Mouse (Mus musculus) lung, adult 2 months (tissue): Measurements from ENCODE around the gene 4933411K16Rik.

Source experiments
- CTCF ChIP-seq: fragments of 200-500 bp; IDR thresholded peaks from 2 replicates; pipeline ENCODE4 v1.5.1; 2011; ENCODE audit warnings: mild to moderate bottlenecking, low read length, control low read depth; ENCODE audit not compliant: insufficient read depth
- POLR2A ChIP-seq: fragments of 200-500 bp; IDR thresholded peaks from 2 replicates; pipeline ENCODE4 v1.6.1; 2011; ENCODE audit warnings: low read depth, mild to moderate bottlenecking, control low read depth, low read length, borderline replicate concordance; ENCODE audit errors: extremely low read depth

GRCm38 (mm10) chr19:42034146-42034775 is 17.8 kb upstream of the 4933411K16Rik start:
- TF ChIP-seq CTCF = no peak
- no peak for TF ChIP-seq POLR2A
